Mouse (Mus musculus): ENCODE data around the gene Chst14. TPM values are rescaled to one million over a fixed set of nuclear protein-coding genes. Genes with fewer than 3 reads are reported as not detected.

Chst14 gene
- polyA plus RNA-seq, 1 experiment from 2014 or later, result 40.8 TPM

DNA sequence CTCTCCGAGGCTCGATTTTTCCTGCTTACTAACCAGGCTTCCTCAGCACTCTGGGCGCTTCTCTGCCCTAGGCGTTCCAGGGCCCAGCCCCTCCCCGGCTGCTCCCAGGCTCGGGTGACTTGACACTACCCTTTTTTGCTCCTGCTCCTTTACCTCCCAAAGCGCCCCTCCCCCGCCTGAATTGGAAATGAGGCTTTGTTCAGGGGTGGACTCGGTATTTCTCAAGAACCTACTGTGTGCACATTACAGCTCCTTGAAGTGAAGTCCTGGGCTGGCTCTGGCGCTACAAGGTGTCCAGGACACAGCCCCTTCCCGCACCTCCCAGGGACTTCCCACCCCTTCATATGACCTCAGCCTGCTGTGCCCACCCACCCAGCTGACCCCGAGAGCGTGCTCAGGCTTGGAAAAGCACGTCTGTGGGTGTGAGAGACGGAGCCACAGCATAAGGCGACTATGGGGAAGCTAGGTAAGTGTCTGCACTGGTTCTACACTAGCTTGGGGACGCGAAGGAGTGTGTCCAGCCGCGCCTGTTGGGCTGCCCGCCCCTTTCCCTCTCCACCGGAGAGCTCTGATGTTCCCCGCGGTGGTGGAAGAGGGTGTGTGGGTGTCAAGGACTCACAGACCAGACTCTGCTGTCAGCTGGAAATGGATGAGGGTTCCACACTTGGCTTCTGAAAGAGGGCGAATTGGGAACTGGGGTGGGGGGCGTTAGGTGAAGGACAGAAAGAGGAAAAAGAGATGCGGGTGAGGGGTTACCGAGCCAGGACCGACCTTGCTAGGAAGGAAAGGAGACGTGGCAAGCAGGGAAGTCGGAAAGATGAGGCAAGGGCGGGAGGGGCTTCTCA is 26.1 kb upstream of the Chst14 start, which contains the start of gene Bahd1:
Gene Bahd1, plus strand, starts transcription at position 397 of the 845 bp plus-strand sequence.
- ATAC-seq (ENCODE audit: insufficient read depth), result no peak
- Histone ChIP-seq H3K4me2 (peak within 1 kb of the TSS; percentile 98), H3K9ac (peak within 1 kb of the TSS; percentile 74), H3K27me3 (ENCODE audit: insufficient read depth, low read length) (peaks cover 60% of the 10 kb centered on the region), H3K9me3 (ENCODE audit: low read depth, low read length) (no peaks in the 10 kb centered on the region), H3K4me1 (ENCODE audit: insufficient read depth) (peaks cover 22% of the 10 kb centered on the region), H3K27ac (ENCODE audit: low read depth) (no peak within 1 kb of the TSS), H3K36me3 (ENCODE audit: insufficient read depth) (no peaks in the 10 kb centered on the region), H3K4me3 (ENCODE audit: low read depth, low read length) (peak within 1 kb of the TSS; percentile 87)
- TF ChIP-seq CTCF (IDR thresholded peaks at IDR 0.05; ENCODE audit: low read depth), result no peak
- under 1% methylated on average over 32 of the region's 32 CpGs for WGBS
- DNase-seq, result peak; percentile 48

DNA sequence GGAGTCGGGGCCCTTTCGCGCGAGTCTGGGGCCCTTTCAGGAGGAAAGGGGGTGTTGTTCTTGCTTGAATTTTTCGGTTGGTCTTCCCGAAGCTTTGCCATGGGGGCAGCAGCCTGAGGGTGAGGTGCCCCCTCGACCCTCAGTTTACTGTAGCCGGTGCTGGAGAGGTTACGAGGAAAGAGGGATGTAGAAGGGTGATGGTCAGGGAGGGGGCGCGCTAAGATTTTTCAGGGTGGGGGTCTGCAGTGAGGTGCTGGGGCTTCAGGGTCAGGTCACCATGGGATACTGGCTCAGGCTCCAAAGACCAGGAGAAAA is 25.5 kb upstream of the Chst14 start:
- peak; percentile 1; the same call in 1 of the 2 replicates for ATAC-seq (ENCODE audit: insufficient read depth)
- Histone ChIP-seq H3K4me2 (peak overlapping the region; percentile 98), H3K9me3 (ENCODE audit: low read depth, low read length) (no peaks in the 10 kb centered on the region), H3K36me3 (ENCODE audit: insufficient read depth) (no peaks in the 10 kb centered on the region), H3K27ac (ENCODE audit: low read depth) (no peak overlapping the region), H3K4me3 (ENCODE audit: low read depth, low read length) (peak overlapping the region; percentile 87), H3K27me3 (ENCODE audit: insufficient read depth, low read length) (peaks cover 54% of the 10 kb centered on the region), H3K9ac (peak overlapping the region; percentile 74), H3K4me1 (ENCODE audit: insufficient read depth) (peaks cover 22% of the 10 kb centered on the region)
- 0% methylated on average over 11 of the region's 11 CpGs for WGBS
- TF ChIP-seq CTCF (IDR thresholded peaks at IDR 0.05; ENCODE audit: low read depth), result no peak
- DNase-seq, result no peak

DNA sequence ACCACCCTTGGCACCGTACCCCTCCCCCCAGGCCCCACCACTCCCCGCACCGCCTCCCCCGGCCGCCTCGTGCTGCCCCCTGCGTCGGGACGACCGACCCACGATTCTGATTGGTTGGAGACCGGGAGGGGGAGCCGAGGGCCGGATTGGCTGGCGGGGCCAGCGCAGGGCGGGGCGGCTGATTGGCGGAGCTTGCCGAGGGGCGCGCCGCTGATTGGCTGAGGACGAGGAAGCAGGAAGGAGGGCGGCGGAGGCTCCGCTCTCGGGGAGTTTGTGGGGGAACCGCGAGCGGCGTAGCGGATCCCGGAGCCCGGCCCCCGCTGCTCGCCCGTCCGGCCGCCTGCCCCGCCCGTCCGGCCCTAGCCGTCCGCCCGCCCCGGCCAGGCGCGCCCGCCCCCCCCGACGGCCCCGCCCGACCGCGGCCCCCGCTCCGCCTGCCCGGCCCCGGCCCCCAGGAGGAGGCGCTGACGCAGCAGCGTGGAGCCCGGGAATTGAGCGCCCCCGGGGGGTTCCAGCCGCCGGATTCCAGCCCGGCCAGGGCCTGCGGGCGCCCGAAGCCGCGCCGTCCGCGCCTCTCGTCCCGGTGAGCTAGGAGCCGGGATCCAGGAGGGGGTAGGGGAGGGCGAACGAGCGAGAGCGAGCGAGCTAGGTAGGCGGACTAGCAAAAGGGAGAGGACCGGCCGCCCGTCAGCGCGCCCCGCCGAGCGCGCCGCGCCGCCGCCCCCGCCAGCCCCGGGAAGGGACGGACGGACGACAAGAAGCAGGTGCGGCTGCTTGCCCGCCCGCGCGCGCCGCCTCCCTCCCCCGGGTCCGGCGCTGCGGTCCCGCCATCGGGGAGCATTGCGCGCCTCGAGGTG is 24.9 kb upstream of the Chst14 start:
- peak overlapping the region; percentile 98 for H3K4me2 ChIP-seq
- peak overlapping the region; percentile 87 for H3K4me3 ChIP-seq (ENCODE audit: low read depth, low read length)
- peak; percentile 97 for DNase-seq
- H3K36me3 ChIP-seq (ENCODE audit: insufficient read depth), result no peaks in the 10 kb centered on the region
- under 1% methylated on average over 102 of the region's 120 CpGs for WGBS
- H3K27ac ChIP-seq (ENCODE audit: low read depth), result peak overlapping the region; percentile 72; the same call in 1 of the 2 replicates
- peaks cover 22% of the 10 kb centered on the region for H3K4me1 ChIP-seq (ENCODE audit: insufficient read depth)
- 0 out of 2 replicates have a peak, but pooled peaks have one; percentile 7 for TF ChIP-seq CTCF (IDR thresholded peaks at IDR 0.05; ENCODE audit: low read depth)
- peak overlapping the region; percentile 74 for H3K9ac ChIP-seq
- peak; percentile 88 for ATAC-seq (ENCODE audit: insufficient read depth)
- H3K9me3 ChIP-seq (ENCODE audit: low read depth, low read length), result no peaks in the 10 kb centered on the region
- H3K27me3 ChIP-seq (ENCODE audit: insufficient read depth, low read length), result peaks cover 48% of the 10 kb centered on the region

DNA sequence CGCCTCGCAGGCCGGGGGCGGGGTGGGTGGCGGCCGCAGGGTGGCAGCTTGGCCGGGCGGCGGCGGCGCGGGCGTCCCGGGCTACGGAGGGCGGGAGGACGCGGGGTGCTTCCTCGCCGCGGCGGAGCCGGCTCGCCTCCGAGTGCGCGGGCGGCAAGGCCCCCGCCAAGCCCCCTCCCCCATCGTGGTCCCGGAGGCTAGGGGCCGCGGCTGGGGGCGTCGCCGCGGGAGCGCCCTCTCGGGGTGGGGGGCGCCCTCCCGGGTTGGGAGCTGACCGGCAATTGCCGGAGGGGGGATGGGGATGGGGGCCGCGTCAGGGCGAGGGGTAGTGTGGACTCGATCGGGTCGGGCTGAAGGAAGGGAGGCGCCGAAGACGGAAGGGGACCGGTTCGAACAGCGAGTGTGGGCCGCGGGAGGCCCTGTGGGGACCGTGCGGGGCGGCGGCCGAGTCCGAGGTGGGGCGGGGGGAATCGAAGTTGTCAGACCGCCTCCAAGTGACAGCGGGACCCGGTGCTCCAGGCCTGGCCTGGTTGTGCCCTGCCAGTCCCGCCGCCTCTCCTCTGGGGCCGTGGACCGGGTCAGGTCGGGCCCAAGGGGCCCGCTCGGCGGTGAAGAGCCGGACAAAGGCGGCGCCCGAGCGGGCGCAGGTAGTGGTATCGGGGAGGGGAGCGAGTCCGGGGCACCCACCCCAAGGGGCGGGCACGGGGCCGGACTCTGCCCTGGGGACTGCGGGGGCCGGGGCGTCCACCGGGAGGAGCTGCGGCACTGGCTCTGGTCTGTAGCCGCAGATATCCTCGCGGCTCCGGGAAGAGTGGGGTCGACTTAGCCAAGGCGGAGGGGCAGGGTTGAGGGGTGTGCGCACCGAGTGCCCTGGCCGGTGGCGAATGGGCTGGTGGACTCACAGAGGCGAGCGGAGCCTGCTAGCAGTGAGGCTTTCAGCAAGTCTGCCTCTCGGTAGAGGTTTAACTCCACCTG is 24.0 kb upstream of the Chst14 start:
- ATAC-seq (ENCODE audit: insufficient read depth), result peak; percentile 30
- TF ChIP-seq CTCF (IDR thresholded peaks at IDR 0.05; ENCODE audit: low read depth), result peak; percentile 28; the same call in 1 of the 2 replicates
- H3K4me3 ChIP-seq (ENCODE audit: low read depth, low read length), result peak overlapping the region; percentile 87
- H3K27ac ChIP-seq (ENCODE audit: low read depth), result no peak overlapping the region; the same call in 1 of the 2 replicates
- H3K9ac ChIP-seq, result peak overlapping the region; percentile 74
- no peaks in the 10 kb centered on the region for H3K36me3 ChIP-seq (ENCODE audit: insufficient read depth)
- H3K4me2 ChIP-seq, result peak overlapping the region; percentile 98
- peaks cover 14% of the 10 kb centered on the region; the same call in 1 of the 2 replicates for H3K4me1 ChIP-seq (ENCODE audit: insufficient read depth)
- peaks cover 39% of the 10 kb centered on the region for H3K27me3 ChIP-seq (ENCODE audit: insufficient read depth, low read length)
- under 1% methylated on average over 90 of the region's 106 CpGs for WGBS
- H3K9me3 ChIP-seq (ENCODE audit: low read depth, low read length), result no peaks in the 10 kb centered on the region
- DNase-seq, result peak; percentile 58

DNA sequence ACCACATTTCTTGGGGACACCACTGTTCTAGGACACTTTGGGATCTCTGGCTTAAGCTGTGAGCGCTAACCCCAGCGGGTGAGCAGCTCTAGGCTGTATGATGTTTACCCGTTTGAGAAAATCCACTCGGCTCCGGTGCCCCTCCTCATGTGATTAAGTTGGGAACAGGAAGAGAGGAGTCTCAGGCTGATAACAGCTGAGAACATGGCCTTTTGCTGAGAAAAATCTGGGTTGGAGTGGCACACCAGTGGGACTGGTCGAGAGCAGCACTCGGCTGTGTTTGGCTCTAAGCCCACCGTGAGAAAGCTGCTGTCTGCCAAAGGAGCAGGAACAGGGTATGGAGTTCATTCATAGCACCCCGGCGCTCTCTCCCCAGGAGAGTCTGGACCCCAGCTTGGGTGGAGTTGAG is 23.0 kb upstream of the Chst14 start:
- Histone ChIP-seq H3K4me1 (ENCODE audit: insufficient read depth) (peaks cover 14% of the 10 kb centered on the region; the same call in 1 of the 2 replicates), H3K27ac (ENCODE audit: low read depth) (no peak overlapping the region), H3K9me3 (ENCODE audit: low read depth, low read length) (no peaks in the 10 kb centered on the region), H3K27me3 (ENCODE audit: insufficient read depth, low read length) (peaks cover 29% of the 10 kb centered on the region), H3K36me3 (ENCODE audit: insufficient read depth) (no peaks in the 10 kb centered on the region), H3K9ac (0 out of 2 replicates have a peak overlapping the region, but pooled peaks have one; percentile 0), H3K4me2 (peak overlapping the region; percentile 98), H3K4me3 (ENCODE audit: low read depth, low read length) (peak overlapping the region; percentile 87)
- WGBS, result 8% methylated on average over 10 of the region's 10 CpGs
- ATAC-seq (ENCODE audit: insufficient read depth), result no peak
- peak; percentile 52 for DNase-seq
- TF ChIP-seq CTCF (IDR thresholded peaks at IDR 0.05; ENCODE audit: low read depth), result no peak
